Mouse (Mus musculus): Measurements from ENCODE around the gene Gm45062. TPM values are rescaled to one million over a fixed set of nuclear protein-coding genes. Genes with fewer than 3 reads are reported as not detected.

The Gm45062 gene
- total and polyA plus RNA-seq, 3 experiments: 2.2 to 3.6 TPM; not detected in 1

DNA sequence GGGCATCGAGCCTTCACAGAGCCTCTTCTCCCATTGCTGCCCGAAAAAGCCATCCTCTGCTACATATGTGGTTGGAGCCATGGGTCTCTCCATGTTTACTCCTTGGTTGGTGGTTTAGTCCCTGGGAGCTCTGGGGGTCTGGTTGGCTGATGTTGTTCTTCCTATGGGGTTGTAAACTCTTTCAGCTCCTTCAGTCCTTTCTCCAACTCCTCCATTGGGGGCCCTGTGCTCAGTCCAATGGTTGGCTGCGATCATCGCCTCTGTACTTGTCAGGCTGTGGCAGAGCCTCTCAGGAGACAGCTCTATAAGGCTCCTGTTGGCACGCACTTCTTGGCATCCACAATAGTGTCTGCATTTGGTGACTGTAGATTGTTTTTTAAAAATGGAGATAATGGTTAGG is 285.6 kb downstream of the Gm45062 start:
- TF ChIP-seq ZNF384 (IDR thresholded peaks at IDR 0.05; ENCODE audit: low read depth, low read length) (no peak), MEF2A (IDR thresholded peaks at IDR 0.05; ENCODE audit: extremely low read depth, insufficient replicate concordance, low read depth, low read length, poor library complexity, severe bottlenecking) (no peak), TBP (IDR thresholded peaks at IDR 0.05; ENCODE audit: low read depth, low read length) (no peak), ZMIZ1 (IDR thresholded peaks at IDR 0.05; ENCODE audit: low read depth, low read length) (no peak), TCF12 (IDR thresholded peaks at IDR 0.05; ENCODE audit: low read depth, low read length) (no peak)
- H3K9ac ChIP-seq (ENCODE audit: control insufficient read depth, low read depth, low read length, poor library complexity, severe bottlenecking): no peak overlapping the region
- no peaks in the 10 kb centered on the region for H3K4me1 ChIP-seq (ENCODE audit: control insufficient read depth in 1 of 2, insufficient read depth in 2 of 2, low read length in 2 of 2)
- H3K27me3 ChIP-seq (ENCODE audit: control insufficient read depth in 1 of 2, insufficient read depth in 2 of 2, low read length in 2 of 2): no peaks in the 10 kb centered on the region
- H3K4me3 ChIP-seq (ENCODE audit: control insufficient read depth in 1 of 2, insufficient read depth in 1 of 2, low read depth in 2 of 2, low read length in 2 of 2): no peak overlapping the region
- no peaks in the 10 kb centered on the region for H3K79me2 ChIP-seq (ENCODE audit: control insufficient read depth, insufficient read depth, low read length, poor library complexity)
- H3K9me3 ChIP-seq (replicated peaks; ENCODE audit: insufficient read depth, low read length): no peaks in the 10 kb centered on the region
- DNase-seq (ENCODE audit: low read depth, low spot score): no peak
- no peaks in the 10 kb centered on the region for H3K36me3 ChIP-seq (ENCODE audit: control insufficient read depth in 1 of 2, insufficient read depth in 2 of 2, low read length in 2 of 2)
- H3K27ac ChIP-seq (ENCODE audit: control insufficient read depth, low read depth, low read length): no peak overlapping the region

DNA sequence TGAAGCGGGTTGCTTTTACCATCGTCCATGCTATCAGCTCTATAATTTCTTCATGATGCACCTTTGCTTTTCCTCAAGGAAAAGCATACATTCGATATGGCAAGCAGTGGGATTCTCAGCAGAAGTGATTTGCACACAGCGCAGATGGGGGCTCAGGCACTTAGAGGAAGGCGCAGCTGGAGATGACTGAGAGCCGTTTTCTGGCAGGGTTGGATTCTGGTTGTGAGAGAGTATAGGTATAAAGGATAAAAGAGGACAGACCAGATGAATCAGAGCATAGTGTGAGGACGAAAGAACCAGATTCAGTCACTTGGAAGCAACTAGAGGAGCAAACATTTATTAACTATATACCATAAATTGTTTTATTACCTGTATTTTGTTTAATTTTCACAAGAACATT is 286.5 kb downstream of the Gm45062 start:
- Histone ChIP-seq H3K27ac (ENCODE audit: control insufficient read depth, low read depth, low read length) (no peak overlapping the region), H3K79me2 (ENCODE audit: control insufficient read depth, insufficient read depth, low read length, poor library complexity) (no peaks in the 10 kb centered on the region), H3K9ac (ENCODE audit: control insufficient read depth, low read depth, low read length, poor library complexity, severe bottlenecking) (no peak overlapping the region), H3K4me1 (ENCODE audit: control insufficient read depth in 1 of 2, insufficient read depth in 2 of 2, low read length in 2 of 2) (no peaks in the 10 kb centered on the region), H3K36me3 (ENCODE audit: control insufficient read depth in 1 of 2, insufficient read depth in 2 of 2, low read length in 2 of 2) (no peaks in the 10 kb centered on the region), H3K9me3 (replicated peaks; ENCODE audit: insufficient read depth, low read length) (no peaks in the 10 kb centered on the region), H3K27me3 (ENCODE audit: control insufficient read depth in 1 of 2, insufficient read depth in 2 of 2, low read length in 2 of 2) (no peaks in the 10 kb centered on the region), H3K4me3 (ENCODE audit: control insufficient read depth in 1 of 2, insufficient read depth in 1 of 2, low read depth in 2 of 2, low read length in 2 of 2) (no peak overlapping the region)
- TF ChIP-seq BHLHE40 (IDR thresholded peaks at IDR 0.05; ENCODE audit: borderline replicate concordance, low read depth, low read length): no peak
- DNase-seq (ENCODE audit: low read depth, low spot score): no peak

DNA sequence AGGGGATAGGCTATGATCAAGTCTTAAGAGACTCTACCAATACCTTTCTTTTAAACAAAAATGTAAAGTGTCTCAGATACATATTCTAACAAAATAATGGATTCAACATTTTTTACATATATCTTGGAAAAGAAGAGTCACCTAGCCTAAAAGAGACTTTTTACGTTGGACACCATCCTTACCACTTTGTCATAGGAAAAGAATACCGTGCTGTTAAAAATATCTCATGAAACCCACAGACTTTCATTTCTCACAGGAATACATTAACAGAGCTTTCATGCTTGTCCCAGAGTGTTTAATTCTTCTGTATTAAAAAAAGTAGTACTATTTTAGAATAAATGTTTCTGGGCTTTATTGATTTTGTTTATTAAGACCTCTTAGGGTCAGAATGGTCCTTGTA is 291.9 kb downstream of the Gm45062 start:
- H3K27me3 ChIP-seq (ENCODE audit: control insufficient read depth in 1 of 2, insufficient read depth in 2 of 2, low read length in 2 of 2): no peaks in the 10 kb centered on the region
- no peak overlapping the region for H3K9ac ChIP-seq (ENCODE audit: control insufficient read depth, low read depth, low read length, poor library complexity, severe bottlenecking)
- no peaks in the 10 kb centered on the region for H3K79me2 ChIP-seq (ENCODE audit: control insufficient read depth, insufficient read depth, low read length, poor library complexity)
- H3K36me3 ChIP-seq (ENCODE audit: control insufficient read depth in 1 of 2, insufficient read depth in 2 of 2, low read length in 2 of 2): no peaks in the 10 kb centered on the region
- H3K27ac ChIP-seq (ENCODE audit: control insufficient read depth, low read depth, low read length): no peak overlapping the region
- 0 out of 4 replicates have a peak, but pooled peaks cover 0 to 2% of the 10 kb centered on the region in 2 experiments for H3K4me1 ChIP-seq (ENCODE audit: control insufficient read depth in 1 of 2, insufficient read depth in 2 of 2, low read length in 2 of 2)
- H3K4me3 ChIP-seq (ENCODE audit: control insufficient read depth in 1 of 2, insufficient read depth in 1 of 2, low read depth in 2 of 2, low read length in 2 of 2): no peak overlapping the region
- no peak for DNase-seq (ENCODE audit: low read depth, low spot score)
- no peaks in the 10 kb centered on the region for H3K9me3 ChIP-seq (replicated peaks; ENCODE audit: insufficient read depth, low read length)
- TF ChIP-seq KAT2A (conservative IDR thresholded peaks at IDR 0.05; ENCODE audit: low read depth, low read length) (no peak), TCF12 (IDR thresholded peaks at IDR 0.05; ENCODE audit: low read depth, low read length) (no peak), BHLHE40 (IDR thresholded peaks at IDR 0.05; ENCODE audit: borderline replicate concordance, low read depth, low read length) (no peak), POLR2AphosphoS2 (IDR thresholded peaks at IDR 0.05; ENCODE audit: low read length) (no peak), MYC (IDR thresholded peaks at IDR 0.05; ENCODE audit: low read depth, low read length) (no peak), MEF2A (IDR thresholded peaks at IDR 0.05; ENCODE audit: extremely low read depth, insufficient replicate concordance, low read depth, low read length, poor library complexity, severe bottlenecking) (no peak), ZMIZ1 (IDR thresholded peaks at IDR 0.05; ENCODE audit: low read depth, low read length) (no peak), TAL1 (IDR thresholded peaks at IDR 0.05; ENCODE audit: low read length) (no peak), CHD1 (IDR thresholded peaks at IDR 0.05; ENCODE audit: low read depth, low read length) (no peak), GABPA (IDR thresholded peaks at IDR 0.05; ENCODE audit: low read depth, low read length) (no peak), GATA1 (IDR thresholded peaks at IDR 0.05; ENCODE audit: low read depth, low read length) (no peak), NRF1 (IDR thresholded peaks at IDR 0.05; ENCODE audit: insufficient read depth, low read depth, low read length, poor library complexity, severe bottlenecking) (no peak), MYB (IDR thresholded peaks at IDR 0.05; ENCODE audit: low read depth, low read length) (no peak), RCOR1 (IDR thresholded peaks at IDR 0.05; ENCODE audit: low read depth, low read length) (no peak)
